Mouse (Mus musculus): ENCODE measurements around the gene Lamtor5.

DNA sequence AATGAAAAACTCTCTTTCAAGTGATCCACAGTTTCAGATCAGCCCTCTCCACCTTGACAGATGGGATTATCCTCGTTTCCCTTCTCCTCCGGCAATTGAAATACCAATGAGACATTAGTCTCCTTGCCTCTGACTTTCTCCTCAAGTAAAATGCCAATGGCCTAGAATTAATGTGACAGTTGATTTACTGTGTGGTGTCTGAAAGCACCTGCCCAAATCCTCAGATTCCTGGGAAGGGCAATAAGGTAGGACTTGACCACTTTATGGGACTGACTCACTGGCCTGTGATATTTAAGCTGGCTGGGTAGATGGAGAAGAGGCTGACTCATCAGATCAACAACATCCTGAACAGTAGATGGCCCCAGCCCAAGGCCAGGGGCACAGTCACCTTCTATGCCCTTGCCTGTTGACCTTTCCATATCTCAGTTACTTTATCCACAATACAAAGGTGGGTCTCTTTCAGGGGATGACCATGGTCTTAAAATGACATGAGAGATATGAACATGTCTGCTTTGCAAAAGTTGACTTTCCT, 11.8 kb upstream of the Lamtor5 start:
- no peak for TF ChIP-seq POLR2A (IDR thresholded peaks at IDR 0.05; ENCODE audit: low read depth, low read length)
- no peak for TF ChIP-seq CTCF (IDR thresholded peaks at IDR 0.05; ENCODE audit: extremely low read depth, insufficient read depth, insufficient read length, insufficient replicate concordance)

Data from spleen, adult 2 months (tissue).